Mouse (Mus musculus): Measurements from ENCODE around the gene Baz1b. TPM values are rescaled to one million over a fixed set of nuclear protein-coding genes. Genes with fewer than 3 reads are reported as not detected.

Gene Baz1b
- total and polyA plus RNA-seq, 3 experiments = 67.9 to 232 (median 187) TPM

GRCm38 (mm10) chr5:135286185-135286584 lies 99.1 kb downstream of the Baz1b start:
- Histone ChIP-seq H3K27me3 (ENCODE audit: insufficient read depth, low read length) (peaks cover 30% of the 10 kb centered on the region), H3K9me3 (replicated peaks) (no peaks in the 10 kb centered on the region), H3K4me1 (ENCODE audit: insufficient read depth, low read depth, low read length) (no peaks in the 10 kb centered on the region), H3K36me3 (replicated peaks) (no peaks in the 10 kb centered on the region), H3K4me3 (ENCODE audit: low read depth, low read length) (no peak overlapping the region)
- ATAC-seq (ENCODE audit: extremely low read depth, insufficient number of reproducible peaks, low FRiP score, poor library complexity, severe bottlenecking) (no peak), DNase-seq (ENCODE audit: low spot score) (peak; percentile 64)
- no peak for TF ChIP-seq TAL1 (conservative IDR thresholded peaks at IDR 0.05; ENCODE audit: low read depth, low read length)
- TF ChIP-seq CTCF (IDR thresholded peaks at IDR 0.05; ENCODE audit: low read depth, low read length) = peak; percentile 55; the same call in 1 of the 2 replicates

GRCm38 (mm10) chr5:135286926-135287325 lies 99.9 kb downstream of the Baz1b start:
- Histone ChIP-seq H3K9me3 (replicated peaks) (no peaks in the 10 kb centered on the region), H3K36me3 (replicated peaks) (no peaks in the 10 kb centered on the region), H3K4me3 (ENCODE audit: low read depth, low read length) (no peak overlapping the region), H3K4me1 (ENCODE audit: insufficient read depth, low read depth, low read length) (no peaks in the 10 kb centered on the region), H3K27me3 (ENCODE audit: insufficient read depth, low read length) (peaks cover 34% of the 10 kb centered on the region)
- TF ChIP-seq TAL1 (conservative IDR thresholded peaks at IDR 0.05; ENCODE audit: low read depth, low read length) = no peak
- no peak for TF ChIP-seq CTCF (IDR thresholded peaks at IDR 0.05; ENCODE audit: low read depth, low read length)
- TF ChIP-seq POLR2AphosphoS5 (IDR thresholded peaks at IDR 0.05; ENCODE audit: insufficient replicate concordance, low read depth, low read length) = no peak
- TF ChIP-seq GATA2 (IDR thresholded peaks at IDR 0.05; ENCODE audit: borderline replicate concordance, low read depth, low read length) = no peak
- TF ChIP-seq GATA1 (IDR thresholded peaks at IDR 0.05; ENCODE audit: borderline replicate concordance, low read length) = no peak
- DNase-seq (ENCODE audit: low spot score) (no peak), ATAC-seq (ENCODE audit: extremely low read depth, insufficient number of reproducible peaks, low FRiP score, poor library complexity, severe bottlenecking) (no peak)

DNA sequence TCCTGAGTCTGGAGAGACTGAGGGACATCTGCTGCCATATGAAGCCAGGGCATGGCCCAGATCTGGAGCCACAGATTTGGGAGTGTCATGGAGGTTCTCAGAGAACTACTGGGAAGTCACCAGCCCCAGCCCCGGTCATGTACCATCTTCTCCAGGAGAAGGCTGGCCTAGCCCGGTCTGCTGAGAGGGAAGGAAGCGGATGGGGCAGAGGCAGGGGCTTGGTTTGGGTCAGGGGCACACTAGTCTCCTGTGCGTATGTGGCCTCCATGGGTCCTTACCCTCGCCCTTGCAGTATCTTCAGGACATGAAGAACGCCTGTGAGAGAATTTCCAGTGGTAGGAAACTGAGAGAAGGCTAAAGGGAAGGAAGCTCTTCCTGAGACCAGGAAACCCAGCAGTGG lies 103.6 kb downstream of the Baz1b start:
- TF ChIP-seq GATA1 (IDR thresholded peaks at IDR 0.05; ENCODE audit: borderline replicate concordance, low read length) = no peak
- TF ChIP-seq TAL1 (conservative IDR thresholded peaks at IDR 0.05; ENCODE audit: low read depth, low read length) = no peak
- no peak for TF ChIP-seq CTCF (IDR thresholded peaks at IDR 0.05; ENCODE audit: low read depth, low read length)
- no peak for TF ChIP-seq GATA2 (IDR thresholded peaks at IDR 0.05; ENCODE audit: borderline replicate concordance, low read depth, low read length)
- no peak for TF ChIP-seq POLR2AphosphoS5 (IDR thresholded peaks at IDR 0.05; ENCODE audit: insufficient replicate concordance, low read depth, low read length)
- no peak for DNase-seq (ENCODE audit: low spot score)
- Histone ChIP-seq H3K4me1 (ENCODE audit: insufficient read depth, low read depth, low read length) (no peaks in the 10 kb centered on the region), H3K4me3 (ENCODE audit: low read depth, low read length) (no peak overlapping the region), H3K9me3 (replicated peaks) (no peaks in the 10 kb centered on the region), H3K36me3 (replicated peaks) (no peaks in the 10 kb centered on the region), H3K27me3 (ENCODE audit: insufficient read depth, low read length) (peaks cover 17% of the 10 kb centered on the region)
- ATAC-seq (ENCODE audit: extremely low read depth, insufficient number of reproducible peaks, low FRiP score, poor library complexity, severe bottlenecking) = no peak

GRCm38 (mm10) chr5:135291193-135291592 lies 104.1 kb downstream of the Baz1b start:
- H3K4me1 ChIP-seq (ENCODE audit: insufficient read depth, low read depth, low read length) = no peaks in the 10 kb centered on the region
- no peak overlapping the region for H3K4me3 ChIP-seq (ENCODE audit: low read depth, low read length)
- no peak for TF ChIP-seq CTCF (IDR thresholded peaks at IDR 0.05; ENCODE audit: low read depth, low read length)
- no peak for TF ChIP-seq GATA2 (IDR thresholded peaks at IDR 0.05; ENCODE audit: borderline replicate concordance, low read depth, low read length)
- TF ChIP-seq POLR2AphosphoS5 (IDR thresholded peaks at IDR 0.05; ENCODE audit: insufficient replicate concordance, low read depth, low read length) = no peak
- TF ChIP-seq TAL1 (conservative IDR thresholded peaks at IDR 0.05; ENCODE audit: low read depth, low read length) = no peak
- no peak for TF ChIP-seq GATA1 (IDR thresholded peaks at IDR 0.05; ENCODE audit: borderline replicate concordance, low read length)
- peaks cover 17% of the 10 kb centered on the region for H3K27me3 ChIP-seq (ENCODE audit: insufficient read depth, low read length)
- ATAC-seq (ENCODE audit: extremely low read depth, insufficient number of reproducible peaks, low FRiP score, poor library complexity, severe bottlenecking) (no peak), DNase-seq (ENCODE audit: low spot score) (no peak)
- no peaks in the 10 kb centered on the region for H3K9me3 ChIP-seq (replicated peaks)
- H3K36me3 ChIP-seq (replicated peaks) = no peaks in the 10 kb centered on the region

DNA sequence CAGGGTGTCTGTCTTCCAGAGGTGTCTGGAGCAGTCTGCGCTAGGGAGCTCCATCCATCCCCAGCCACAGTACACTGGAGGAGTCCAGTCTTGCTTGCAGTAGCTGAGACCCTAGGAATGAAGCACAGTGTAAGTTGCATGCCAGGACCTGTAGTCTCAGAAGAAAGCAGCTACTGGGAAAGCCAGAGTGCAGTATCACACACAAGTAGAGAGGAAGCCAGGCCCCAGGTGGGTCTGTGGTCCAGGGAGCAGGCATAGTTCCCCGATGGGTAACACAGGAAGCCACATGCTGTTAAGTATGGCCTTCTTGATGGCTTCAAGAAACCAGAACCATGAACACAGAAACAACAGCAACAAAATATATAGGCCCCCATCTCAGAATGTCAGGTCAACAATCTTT lies 104.9 kb downstream of the Baz1b start:
- DNase-seq (ENCODE audit: low spot score) (no peak), ATAC-seq (ENCODE audit: extremely low read depth, insufficient number of reproducible peaks, low FRiP score, poor library complexity, severe bottlenecking) (no peak)
- Histone ChIP-seq H3K27me3 (ENCODE audit: insufficient read depth, low read length) (peaks cover 16% of the 10 kb centered on the region), H3K4me3 (ENCODE audit: low read depth, low read length) (no peak overlapping the region), H3K9me3 (replicated peaks) (no peaks in the 10 kb centered on the region), H3K4me1 (ENCODE audit: insufficient read depth, low read depth, low read length) (no peaks in the 10 kb centered on the region), H3K36me3 (replicated peaks) (no peaks in the 10 kb centered on the region)
- TF ChIP-seq CTCF (IDR thresholded peaks at IDR 0.05; ENCODE audit: low read depth, low read length) (no peak), TAL1 (conservative IDR thresholded peaks at IDR 0.05; ENCODE audit: low read depth, low read length) (no peak), GATA1 (IDR thresholded peaks at IDR 0.05; ENCODE audit: borderline replicate concordance, low read length) (no peak), POLR2AphosphoS5 (IDR thresholded peaks at IDR 0.05; ENCODE audit: insufficient replicate concordance, low read depth, low read length) (no peak), GATA2 (IDR thresholded peaks at IDR 0.05; ENCODE audit: borderline replicate concordance, low read depth, low read length) (no peak)

Other genes starting within 250 kb of the Baz1b start
- not detected in 2 replicates for gene Cldn4, start 240.3 kb upstream of the Baz1b start, total RNA-seq (2014; fragmentation: Nextera tagmentation)
- 0.06 and 0.22 TPM in 2 replicates for gene Cldn4, start 240.3 kb upstream of the Baz1b start, total RNA-seq (2017)
- not detected in 2 replicates for gene Cldn4, start 240.3 kb upstream of the Baz1b start, polyA plus RNA-seq (2012)
- not detected in 2 replicates for gene Cldn3, start 201.1 kb upstream of the Baz1b start, total RNA-seq (2014; fragmentation: Nextera tagmentation)
- not detected in 2 replicates for gene Cldn3, start 201.1 kb upstream of the Baz1b start, total RNA-seq (2017)
- 0.87 and 0.98 TPM in 2 replicates for gene Cldn3, start 201.1 kb upstream of the Baz1b start, polyA plus RNA-seq (2012)
- gene Abhd11, start 178.1 kb upstream of the Baz1b start, total RNA-seq (2014; fragmentation: Nextera tagmentation) = 21.7 and 36.1 TPM in 2 replicates
- gene Abhd11, start 178.1 kb upstream of the Baz1b start, total RNA-seq (2017) = 37.2 and 45.1 TPM in 2 replicates
- gene Abhd11, start 178.1 kb upstream of the Baz1b start, polyA plus RNA-seq (2012) = 61.2 and 65.9 TPM in 2 replicates
- gene Stx1a, start 163.8 kb upstream of the Baz1b start, total RNA-seq (2014; fragmentation: Nextera tagmentation) = 3.1 and 4.1 TPM in 2 replicates
- 2.9 and 3.3 TPM in 2 replicates for gene Stx1a, start 163.8 kb upstream of the Baz1b start, total RNA-seq (2017)
- 5.6 and 5.9 TPM in 2 replicates for gene Stx1a, start 163.8 kb upstream of the Baz1b start, polyA plus RNA-seq (2012)
- 17.3 and 25.7 TPM in 2 replicates for gene Dnajc30, start 123.1 kb upstream of the Baz1b start, total RNA-seq (2014; fragmentation: Nextera tagmentation)
- gene Dnajc30, start 123.1 kb upstream of the Baz1b start, total RNA-seq (2017) = 8.0 and 8.7 TPM in 2 replicates
- gene Dnajc30, start 123.1 kb upstream of the Baz1b start, polyA plus RNA-seq (2012) = 51.3 and 67.6 TPM in 2 replicates
- gene Bud23, start 122.3 kb upstream of the Baz1b start, total RNA-seq (2014; fragmentation: Nextera tagmentation) = 67.0 and 73.0 TPM in 2 replicates
- 79.3 and 110 TPM in 2 replicates for gene Bud23, start 122.3 kb upstream of the Baz1b start, total RNA-seq (2017)
- 176 and 203 TPM in 2 replicates for gene Bud23, start 122.3 kb upstream of the Baz1b start, polyA plus RNA-seq (2012)
- gene Vps37d, start 109.0 kb upstream of the Baz1b start, total RNA-seq (2014; fragmentation: Nextera tagmentation) = not detected in 2 replicates
- not detected in 2 replicates for gene Vps37d, start 109.0 kb upstream of the Baz1b start, total RNA-seq (2017)
- gene Vps37d, start 109.0 kb upstream of the Baz1b start, polyA plus RNA-seq (2012) = 0.41 and 0.72 TPM in 2 replicates
- not detected in 2 replicates for gene Mlxipl, start 97.4 kb upstream of the Baz1b start, total RNA-seq (2014; fragmentation: Nextera tagmentation)
- 0.06 and 0.22 TPM in 2 replicates for gene Mlxipl, start 97.4 kb upstream of the Baz1b start, total RNA-seq (2017)
- not detected in 2 replicates for gene Mlxipl, start 97.4 kb upstream of the Baz1b start, polyA plus RNA-seq (2012)
- gene Tbl2, start 37.6 kb upstream of the Baz1b start, total RNA-seq (2014; fragmentation: Nextera tagmentation) = 27.9 and 37.2 TPM in 2 replicates
- 21.5 and 25.1 TPM in 2 replicates for gene Tbl2, start 37.6 kb upstream of the Baz1b start, total RNA-seq (2017)
- 18.2 and 22.5 TPM in 2 replicates for gene Tbl2, start 37.6 kb upstream of the Baz1b start, polyA plus RNA-seq (2012)
- gene Bcl7b, start 19.0 kb upstream of the Baz1b start, total RNA-seq (2014; fragmentation: Nextera tagmentation) = 33.6 and 54.5 TPM in 2 replicates
- gene Bcl7b, start 19.0 kb upstream of the Baz1b start, total RNA-seq (2017) = 23.5 and 27.9 TPM in 2 replicates
- 51.1 and 52.4 TPM in 2 replicates for gene Bcl7b, start 19.0 kb upstream of the Baz1b start, polyA plus RNA-seq (2012)
- not detected in 2 replicates for gene Fzd9, start 64.0 kb downstream of the Baz1b start, total RNA-seq (2014; fragmentation: Nextera tagmentation)
- 0.17 TPM in 1 of 2 replicates, not detected in the other for gene Fzd9, start 64.0 kb downstream of the Baz1b start, total RNA-seq (2017)
- 0.66 and 0.94 TPM in 2 replicates for gene Fzd9, start 64.0 kb downstream of the Baz1b start, polyA plus RNA-seq (2012)
- gene Fkbp6, start 162.8 kb downstream of the Baz1b start, total RNA-seq (2014; fragmentation: Nextera tagmentation) = not detected in 2 replicates
- gene Fkbp6, start 162.8 kb downstream of the Baz1b start, total RNA-seq (2017) = not detected in 2 replicates
- gene Fkbp6, start 162.8 kb downstream of the Baz1b start, polyA plus RNA-seq (2012) = not detected in 2 replicates
- not detected in 2 replicates for gene Trim50, start 166.0 kb downstream of the Baz1b start, total RNA-seq (2014; fragmentation: Nextera tagmentation)
- gene Trim50, start 166.0 kb downstream of the Baz1b start, total RNA-seq (2017) = 0.16 TPM in 1 of 2 replicates, not detected in the other
- not detected in 2 replicates for gene Trim50, start 166.0 kb downstream of the Baz1b start, polyA plus RNA-seq (2012)
- 21.1 and 26.2 TPM in 2 replicates for gene Nsun5, start 182.7 kb downstream of the Baz1b start, total RNA-seq (2014; fragmentation: Nextera tagmentation)
- gene Nsun5, start 182.7 kb downstream of the Baz1b start, total RNA-seq (2017) = 26.7 and 27.6 TPM in 2 replicates
- gene Nsun5, start 182.7 kb downstream of the Baz1b start, polyA plus RNA-seq (2012) = 20.4 and 21.0 TPM in 2 replicates
- gene Pom121, start 207.3 kb downstream of the Baz1b start, total RNA-seq (2014; fragmentation: Nextera tagmentation) = 105 and 123 TPM in 2 replicates
- gene Pom121, start 207.3 kb downstream of the Baz1b start, total RNA-seq (2017) = 4.9 and 5.0 TPM in 2 replicates
- 162 and 185 TPM in 2 replicates for gene Pom121, start 207.3 kb downstream of the Baz1b start, polyA plus RNA-seq (2012)